Mouse (Mus musculus) adrenal gland, postnatal 10 days (tissue): Measurements from ENCODE around the gene Ddn. TPM values are rescaled to one million over a fixed set of nuclear protein-coding genes. Genes with fewer than 3 reads are reported as not detected.

Experiments used
- DNase-seq: peaks from one replicate; pipeline ENCODE4 v3.0.0; 2021; ENCODE audit warnings: mixed read lengths
- total RNA-seq, 2 experiments: library from RNA; stranded (reverse); gene quantifications; 2 replicates each; pipeline ENCODE4 v1.2.3; 2021

The Ddn gene
- total RNA-seq, 2 experiments from 2014 or later: 0.09 to 0.21 TPM

- no peak for DNase-seq
Measured at GRCm38 (mm10) chr15:98797835-98798492, 11.3 kb downstream of the Ddn start.

GRCm38 (mm10) chr15:98796803-98797595, 12.3 kb downstream of the Ddn start:
- DNase-seq: peak; percentile 26

GRCm38 (mm10) chr15:98793141-98793698, 16.1 kb downstream of the Ddn start:
- DNase-seq: no peak

GRCm38 (mm10) chr15:98792233-98793020, 16.9 kb downstream of the Ddn start:
- no peak for DNase-seq

GRCm38 (mm10) chr15:98791771-98792170, 17.5 kb downstream of the Ddn start:
- no peak for DNase-seq

GRCm38 (mm10) chr15:98791221-98791620, 18.1 kb downstream of the Ddn start:
- no peak for DNase-seq

GRCm38 (mm10) chr15:98790761-98791160, 18.5 kb downstream of the Ddn start:
- DNase-seq: no peak

GRCm38 (mm10) chr15:98789661-98790535, 19.4 kb downstream of the Ddn start, which contains the start of gene Wnt1:
TSS of gene Wnt1 (plus strand) at chr15:98789857.
- peak; percentile 77 for DNase-seq

GRCm38 (mm10) chr15:98788972-98789660, 20.2 kb downstream of the Ddn start:
- peak; percentile 14 for DNase-seq

- peak; percentile 19 for DNase-seq
Measured at GRCm38 (mm10) chr15:98787930-98788329, 21.4 kb downstream of the Ddn start.

GRCm38 (mm10) chr15:98785744-98786143, 23.5 kb downstream of the Ddn start:
- no peak for DNase-seq

GRCm38 (mm10) chr15:98781166-98781565, 28.1 kb downstream of the Ddn start:
- no peak for DNase-seq

- peak; percentile 62 for DNase-seq
Measured at GRCm38 (mm10) chr15:98780573-98780972, 28.7 kb downstream of the Ddn start.

- no peak for DNase-seq
Measured at GRCm38 (mm10) chr15:98780075-98780474, 29.2 kb downstream of the Ddn start.

GRCm38 (mm10) chr15:98778806-98779205, 30.5 kb downstream of the Ddn start:
- DNase-seq: no peak

- DNase-seq: no peak
Measured at GRCm38 (mm10) chr15:98778191-98778770, 31.0 kb downstream of the Ddn start.

GRCm38 (mm10) chr15:98777762-98778161, 31.5 kb downstream of the Ddn start, which contains the start of gene Wnt10b:
TSS of gene Wnt10b (minus strand) at chr15:98778150.
- DNase-seq: peak; percentile 47

- DNase-seq: no peak
Measured at GRCm38 (mm10) chr15:98777005-98777616, 32.2 kb downstream of the Ddn start.

- peak; percentile 45 for DNase-seq
Measured at GRCm38 (mm10) chr15:98776280-98777004, 32.8 kb downstream of the Ddn start.
